Mouse (Mus musculus) spleen, adult 2 months (tissue): ENCODE measurements around the gene Ackr2.

Experiments used
- CTCF ChIP-seq: fragments of 200-500 bp; IDR thresholded peaks from 2 replicates; pipeline ENCODE4 v1.5.1; 2011; ENCODE audit warnings: mild to moderate bottlenecking, inconsistent platforms; ENCODE audit not compliant: insufficient read depth, insufficient read length, insufficient replicate concordance; ENCODE audit errors: extremely low read depth
- POLR2A ChIP-seq: fragments of 200-500 bp; IDR thresholded peaks from 2 replicates; pipeline ENCODE4 v1.6.1; 2011; ENCODE audit warnings: low read depth, low read length, inconsistent platforms

GRCm38 (mm10) chr9:121880840-121881239 lies 17.3 kb upstream of the Ackr2 start:
- TF ChIP-seq CTCF (peak; percentile 34; the same call in 1 of the 2 replicates), POLR2A (no peak)
